Mouse (Mus musculus) heart, adult 9 months (tissue): ENCODE results near the gene Ccl11.

Experiments used
- DNase-seq, 2 experiments: peaks; one replicate each; pipeline ENCODE4 v3.0.0; 2022; ENCODE audit warnings: low spot score in 2 of 2

Ccl11 gene

DNA sequence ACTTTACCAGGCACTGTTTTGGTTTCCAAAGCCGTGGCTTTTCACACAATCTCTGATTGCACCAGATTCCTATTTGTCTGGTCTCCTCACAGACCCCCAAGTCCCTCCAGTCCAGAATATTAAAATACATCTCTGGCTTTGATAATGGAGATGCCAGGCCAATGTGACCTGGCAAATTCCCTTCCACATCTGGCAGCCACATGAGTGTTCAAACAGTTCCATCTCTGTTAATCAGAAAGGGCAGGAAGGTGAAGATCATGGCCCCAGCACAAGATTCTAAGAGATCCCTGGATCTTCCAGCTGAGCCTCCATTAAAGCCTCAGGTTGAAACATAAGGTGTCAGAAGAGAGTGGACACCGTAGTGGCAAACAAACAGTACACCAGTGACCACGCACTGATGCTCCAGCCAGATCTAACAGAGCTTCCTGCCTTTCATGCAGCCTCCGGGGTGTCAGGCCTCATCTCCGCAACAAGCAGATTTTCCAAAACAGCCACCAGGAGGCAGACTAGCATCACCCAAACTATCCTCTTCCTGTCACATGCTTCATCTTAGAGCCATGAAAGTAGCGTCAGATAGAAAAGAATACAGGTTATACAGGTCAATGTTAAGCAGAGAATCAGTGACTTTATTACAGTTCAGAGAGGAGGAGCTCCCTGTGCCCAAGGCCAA lies 9.7 kb upstream of the Ccl11 start:
- DNase-seq = peak; percentile 62 to 77

DNA sequence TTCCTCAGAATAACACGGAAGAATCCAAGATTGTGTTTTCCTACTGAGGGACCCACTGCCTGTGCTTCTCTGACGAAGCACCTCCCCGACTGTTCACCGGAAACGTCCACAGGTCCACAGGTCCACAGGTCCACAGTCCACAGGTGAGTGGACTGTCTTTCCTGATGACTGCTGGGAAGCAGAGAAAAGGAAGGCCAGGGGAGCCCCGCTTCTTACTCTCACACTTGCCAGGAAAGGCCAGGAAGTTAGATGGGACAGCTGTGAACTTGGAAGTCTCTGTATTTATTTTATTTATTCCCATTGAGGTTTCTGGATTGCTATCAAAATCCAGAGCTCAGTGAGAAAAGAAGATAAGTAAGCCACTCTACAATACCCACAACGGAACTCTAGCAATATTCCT lies 3.8 kb upstream of the Ccl11 start:
- DNase-seq = peak in 1 of 2 experiments; percentile 33

DNA sequence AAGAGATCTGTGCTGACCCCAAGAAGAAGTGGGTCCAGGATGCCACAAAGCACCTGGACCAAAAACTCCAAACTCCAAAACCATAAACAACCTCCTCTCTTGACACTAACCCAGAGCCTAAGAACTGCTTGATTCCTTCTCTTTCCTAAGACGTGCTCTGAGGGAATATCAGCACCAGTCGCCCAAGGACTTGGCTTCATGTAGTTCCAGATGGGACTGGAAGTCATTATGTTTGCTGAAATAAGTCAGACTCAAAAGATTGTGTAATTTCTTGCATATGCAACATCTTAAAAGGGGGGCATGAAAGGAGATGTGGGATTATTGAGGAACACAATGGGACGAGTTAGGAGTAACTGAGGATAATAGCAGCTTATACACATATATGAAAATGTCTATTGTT lies 4.6 kb downstream of the Ccl11 start:
- DNase-seq = peak; percentile 58 to 63

DNA sequence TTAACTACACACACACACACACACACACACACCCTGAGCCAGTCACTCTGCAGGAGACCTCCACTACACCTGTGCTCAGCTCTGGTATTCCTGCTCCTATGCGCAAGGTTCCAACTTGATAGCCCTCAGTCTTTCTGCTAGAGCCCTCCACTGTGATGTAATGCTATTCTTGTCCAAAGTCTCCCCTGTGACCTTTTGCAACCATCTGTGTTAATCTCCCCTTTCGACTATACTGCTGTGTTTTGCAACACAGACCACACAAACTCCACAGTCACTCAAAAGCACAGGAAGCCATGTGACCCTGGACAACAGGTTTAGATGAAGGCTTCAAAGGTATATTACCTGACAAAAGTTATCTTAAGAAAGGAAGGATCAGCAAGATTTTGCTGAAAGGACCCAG lies 5.8 kb downstream of the Ccl11 start:
- DNase-seq = no peak

DNA sequence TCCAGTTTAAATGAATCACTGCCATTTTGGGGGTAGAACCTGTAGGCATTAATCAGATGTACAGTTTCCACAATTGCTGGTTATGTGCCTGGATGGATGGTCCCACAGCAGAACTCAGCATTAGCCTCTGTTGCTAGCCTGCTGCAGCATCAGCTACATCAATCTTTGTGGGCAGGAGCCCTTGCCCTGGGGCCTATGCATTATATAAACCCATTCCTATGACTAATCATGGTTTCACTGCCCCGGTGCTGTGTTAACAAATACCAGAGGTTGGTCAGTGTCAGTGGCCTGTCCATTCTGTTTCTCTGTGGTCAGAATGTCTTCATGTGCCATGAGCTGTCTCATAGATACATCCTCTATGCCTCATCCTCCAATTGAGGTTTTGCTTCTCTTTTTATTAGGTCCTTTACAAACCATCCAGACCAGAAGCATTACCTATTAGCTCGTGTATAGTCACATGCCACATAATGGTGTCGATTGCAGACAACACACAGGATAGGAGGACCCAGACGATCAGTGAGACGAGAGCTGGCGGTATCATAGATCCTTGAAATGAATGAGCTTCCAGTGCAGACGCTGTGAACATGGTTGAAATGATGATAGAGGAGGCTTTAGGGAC lies 9.4 kb downstream of the Ccl11 start:
- no peak for DNase-seq

DNA sequence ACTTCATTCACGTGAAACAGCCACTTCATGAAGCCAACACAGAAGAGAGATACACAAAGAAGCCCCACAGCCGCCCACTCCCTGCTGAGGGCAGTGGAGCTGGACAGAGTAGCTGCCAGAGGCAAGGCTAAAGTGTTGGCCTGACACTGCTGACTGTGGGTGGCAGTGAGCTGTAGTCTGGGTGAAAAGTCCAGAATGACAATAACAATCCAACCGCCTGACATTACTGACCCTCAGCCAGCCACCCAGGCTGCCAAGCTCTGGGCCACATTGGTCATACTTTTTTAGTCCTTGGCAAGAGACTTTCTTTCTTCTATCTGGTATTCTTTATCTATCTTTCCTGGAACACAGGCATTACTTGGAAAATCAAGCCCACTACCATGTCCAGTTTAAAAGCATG lies 13.5 kb downstream of the Ccl11 start:
- no peak for DNase-seq

DNA sequence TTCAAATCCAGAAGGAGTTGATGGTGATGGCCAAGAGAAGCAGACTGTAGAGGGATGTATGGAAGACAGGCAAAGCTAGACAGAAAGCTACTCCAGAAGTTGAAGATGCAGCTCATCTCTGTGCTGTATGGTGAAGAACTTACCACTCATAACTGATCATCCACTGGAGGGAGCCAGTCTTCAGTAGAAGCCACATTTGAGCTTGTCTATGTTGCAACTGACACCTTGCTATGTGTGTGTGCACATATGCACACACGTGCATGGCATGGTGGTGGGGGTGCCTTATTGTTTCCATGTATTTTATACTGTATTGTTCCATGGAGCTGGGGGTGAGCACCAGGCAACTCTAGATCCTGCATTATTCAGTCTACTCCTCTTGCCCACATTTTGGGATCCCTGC lies 14.8 kb downstream of the Ccl11 start:
- DNase-seq = no peak

DNA sequence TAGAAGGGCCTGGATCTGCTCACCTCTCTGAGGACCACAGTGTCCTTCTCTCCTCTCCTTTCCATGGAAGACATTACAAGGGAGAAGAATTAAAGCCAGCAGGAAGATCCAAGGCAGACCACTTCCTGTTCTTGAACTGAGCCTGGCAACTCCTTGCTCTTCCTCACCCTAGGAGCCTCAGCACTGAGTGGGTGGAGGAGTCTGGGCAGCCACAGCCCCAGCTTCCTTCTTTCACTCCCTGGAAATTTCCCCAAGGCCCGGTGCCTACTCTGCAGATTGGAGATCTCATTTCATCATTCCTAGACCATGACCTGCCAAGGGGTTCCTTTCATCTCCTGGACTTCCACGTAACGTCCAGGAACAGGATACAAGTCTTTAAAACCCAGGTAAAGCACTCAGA lies 15.4 kb downstream of the Ccl11 start:
- DNase-seq = peak in 1 of 2 experiments; percentile 20

DNA sequence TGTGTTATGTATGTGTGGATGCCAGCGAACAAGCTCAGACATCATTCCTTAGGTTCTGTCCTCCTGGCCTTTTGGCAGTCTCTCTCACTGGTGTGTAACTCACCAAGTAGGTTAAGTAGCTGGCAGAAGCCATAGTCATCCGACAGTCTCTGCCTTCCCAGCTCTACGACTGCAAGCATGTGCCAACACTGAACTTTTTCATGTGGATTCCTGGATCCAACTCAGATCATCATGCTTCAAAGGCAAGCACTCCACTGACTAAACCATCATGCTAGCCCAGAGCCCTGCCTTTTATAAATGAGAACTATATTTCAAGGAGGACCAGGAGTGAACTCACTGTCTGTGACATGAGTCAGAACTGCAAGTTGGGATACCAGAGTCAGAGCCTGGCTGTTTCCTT lies 16.1 kb downstream of the Ccl11 start:
- DNase-seq = no peak

DNA sequence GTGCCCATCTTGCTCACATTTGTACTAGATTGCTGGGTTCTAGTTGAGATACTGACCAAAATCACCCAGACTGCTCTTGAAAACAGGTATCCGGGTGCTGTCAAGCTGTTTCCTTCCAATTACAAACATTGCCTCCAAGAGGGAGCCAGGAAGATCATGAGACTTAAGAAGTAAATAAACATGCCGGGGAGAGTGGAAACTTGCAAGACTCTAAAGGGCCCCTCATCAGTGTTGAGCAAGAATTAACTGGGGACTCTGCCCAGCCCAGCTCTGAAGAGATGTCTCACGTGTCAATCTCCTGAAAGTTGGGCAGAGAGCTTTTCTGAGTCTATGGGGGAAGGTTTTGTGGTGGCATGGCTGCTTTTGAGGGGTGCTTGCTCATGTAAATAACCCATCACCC lies 19.4 kb downstream of the Ccl11 start:
- DNase-seq = no peak

DNA sequence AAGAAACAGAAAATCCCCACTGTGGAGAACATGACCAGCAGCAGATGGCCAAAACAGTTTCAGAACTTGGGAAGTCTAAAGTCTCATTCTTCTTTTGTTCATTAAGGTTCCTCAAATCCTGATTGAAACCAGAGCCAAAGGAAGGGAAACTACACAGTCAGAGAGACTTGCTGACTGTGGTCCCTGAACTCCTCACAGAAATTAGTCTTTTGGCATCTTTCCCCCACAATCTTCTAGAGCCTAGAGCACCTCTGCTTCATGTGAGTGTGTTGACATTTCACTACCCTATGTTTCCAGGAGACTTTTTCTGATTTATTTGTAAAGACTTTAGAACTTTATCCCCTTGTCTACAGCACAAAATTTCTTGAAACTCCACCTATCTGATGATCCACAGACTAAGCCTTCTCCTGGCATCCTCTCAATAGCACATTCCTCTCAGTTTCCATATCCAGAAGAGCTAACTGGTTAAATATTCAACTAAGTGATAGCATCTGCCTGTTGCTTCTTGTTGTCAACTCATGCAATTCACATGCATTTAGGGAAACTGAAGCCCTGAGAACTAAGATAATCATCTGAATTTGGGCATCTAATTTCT lies 20.6 kb downstream of the Ccl11 start:
- no peak for DNase-seq

DNA sequence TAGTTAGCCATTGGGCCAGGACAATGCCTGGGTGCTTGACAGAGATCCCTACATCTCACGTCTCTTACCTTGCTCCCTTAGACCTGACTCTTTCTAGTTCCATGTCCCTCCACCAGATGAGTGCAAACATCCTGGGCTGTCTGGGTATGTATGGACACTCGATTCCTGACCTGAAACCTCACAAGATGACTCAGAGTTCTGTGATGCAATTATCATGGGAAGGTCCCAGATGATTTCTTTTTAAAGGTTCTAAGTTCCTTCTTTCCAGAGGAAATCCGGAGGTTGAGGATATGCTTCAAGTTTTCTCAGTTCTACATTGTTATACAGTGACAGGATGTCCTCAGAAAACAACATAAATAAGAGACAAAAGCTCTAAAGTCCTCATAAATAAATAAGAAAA lies 23.2 kb downstream of the Ccl11 start:
- DNase-seq = peak; percentile 38 to 46

DNA sequence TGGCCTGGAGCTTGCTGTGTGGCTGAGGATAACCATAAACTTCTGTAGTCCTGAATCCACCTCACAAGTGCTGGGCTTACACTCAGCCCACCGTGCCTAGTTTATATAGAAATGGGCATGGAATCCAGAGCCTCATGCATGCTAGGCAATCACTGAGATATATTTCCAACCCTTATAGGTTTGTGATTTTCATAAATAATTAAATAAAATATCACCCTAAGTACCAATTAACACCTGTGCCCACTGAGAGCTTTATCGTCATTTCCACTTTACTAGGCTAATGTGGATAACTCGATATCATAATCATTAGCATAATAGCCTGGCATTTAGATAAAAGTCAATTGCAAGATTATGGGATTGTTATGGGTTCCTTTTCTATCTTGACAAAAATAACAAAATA lies 26.7 kb downstream of the Ccl11 start:
- DNase-seq = no peak

DNA sequence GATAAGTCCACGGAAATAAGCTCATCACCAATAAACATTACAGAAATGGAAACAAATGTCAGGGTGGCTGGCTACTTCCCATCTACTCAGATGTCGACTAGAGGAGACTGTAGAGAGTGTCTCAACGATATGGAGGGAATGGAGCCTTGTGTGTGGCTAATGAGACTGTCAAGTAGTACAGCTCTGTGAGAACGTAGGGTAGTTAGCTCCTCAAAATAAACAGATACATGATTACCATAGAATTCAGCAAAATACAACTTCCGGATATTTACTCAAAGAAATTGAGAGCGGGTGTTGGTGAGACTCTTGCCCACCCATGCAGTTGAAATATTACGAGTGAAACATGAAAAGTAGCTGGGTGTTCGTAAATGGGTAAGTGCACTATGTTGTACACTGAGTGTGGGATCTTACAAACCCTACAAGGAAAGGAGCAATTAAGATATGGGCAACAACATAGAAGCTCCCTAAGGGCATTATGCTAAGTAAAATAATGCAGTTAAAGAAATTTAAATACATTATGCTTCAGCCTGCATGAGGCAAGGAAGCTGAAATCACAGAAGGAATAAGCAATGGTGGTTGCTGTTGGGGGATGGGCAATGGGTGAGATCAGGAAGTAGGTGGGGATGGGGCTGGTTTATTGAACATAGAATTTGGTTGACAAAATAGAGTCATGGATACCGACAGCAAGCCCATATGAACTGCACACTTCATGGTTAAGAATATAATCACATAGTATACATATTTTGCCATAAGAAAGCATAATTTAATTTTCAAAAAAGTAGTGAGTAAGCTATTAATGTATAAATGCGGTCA lies 42.1 kb downstream of the Ccl11 start:
- DNase-seq = no peak

DNA sequence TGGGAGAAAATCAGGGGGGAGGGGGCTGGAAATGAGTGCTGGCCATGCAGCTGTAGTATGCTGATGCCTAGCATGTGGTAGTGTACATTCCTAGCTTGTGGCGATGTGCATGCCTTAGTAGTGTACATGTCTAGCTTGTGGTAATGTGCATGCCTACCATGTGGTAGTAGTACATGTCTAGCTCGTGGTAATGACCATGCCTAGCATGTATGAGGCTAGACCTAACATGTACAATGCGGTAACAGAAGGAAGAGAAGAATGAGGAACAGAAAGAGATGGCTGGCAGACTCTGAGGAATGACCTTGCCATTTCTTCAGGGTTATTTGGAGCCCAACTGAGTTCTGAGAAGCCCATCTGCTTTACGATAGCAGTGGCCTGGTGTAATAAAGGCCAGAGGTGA lies 43.5 kb downstream of the Ccl11 start:
- DNase-seq = no peak

DNA sequence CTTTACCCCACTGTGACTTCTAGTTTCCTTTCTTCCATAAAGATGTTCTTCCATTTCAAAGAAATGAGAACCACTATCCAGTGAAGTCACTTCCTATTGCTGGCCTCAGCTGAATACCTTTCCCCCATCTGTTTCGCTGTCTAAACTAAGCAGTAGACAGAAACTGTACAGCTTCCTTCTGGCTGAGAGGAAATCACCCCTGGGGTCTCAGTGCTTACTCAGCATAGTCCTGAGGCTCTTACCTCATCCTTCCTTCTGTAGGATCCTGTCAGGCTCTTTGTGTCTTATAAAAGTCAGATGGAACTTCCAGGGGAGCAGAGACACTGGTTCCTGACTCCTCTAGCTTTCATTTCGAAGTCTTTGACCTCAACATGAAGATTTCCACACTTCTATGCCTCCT lies 43.9 kb downstream of the Ccl11 start, which contains the start of gene Ccl12:
Gene Ccl12, plus strand, starts transcription at position 317 of the 400 bp plus-strand sequence.
- DNase-seq = peak in 1 of 2 experiments; percentile 42

DNA sequence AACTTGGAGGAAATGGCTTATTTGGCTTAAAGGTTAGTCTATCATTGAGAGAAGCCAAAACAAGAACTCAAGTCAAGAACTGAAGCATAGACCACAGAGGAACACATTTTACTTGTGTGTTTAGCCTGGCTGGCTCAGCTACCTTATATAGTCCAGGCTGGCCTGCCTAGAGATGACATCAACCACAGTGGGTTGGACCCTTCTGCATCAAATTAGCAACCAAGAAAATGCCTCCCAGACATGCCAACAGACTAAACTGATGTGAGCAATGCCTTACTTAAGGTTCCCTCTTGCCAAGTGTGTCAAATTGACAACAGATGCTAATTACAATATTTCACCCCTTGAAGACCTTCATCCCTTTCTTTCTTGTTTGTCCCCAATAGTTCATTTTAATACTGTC lies 52.0 kb downstream of the Ccl11 start:
- no peak for DNase-seq

DNA sequence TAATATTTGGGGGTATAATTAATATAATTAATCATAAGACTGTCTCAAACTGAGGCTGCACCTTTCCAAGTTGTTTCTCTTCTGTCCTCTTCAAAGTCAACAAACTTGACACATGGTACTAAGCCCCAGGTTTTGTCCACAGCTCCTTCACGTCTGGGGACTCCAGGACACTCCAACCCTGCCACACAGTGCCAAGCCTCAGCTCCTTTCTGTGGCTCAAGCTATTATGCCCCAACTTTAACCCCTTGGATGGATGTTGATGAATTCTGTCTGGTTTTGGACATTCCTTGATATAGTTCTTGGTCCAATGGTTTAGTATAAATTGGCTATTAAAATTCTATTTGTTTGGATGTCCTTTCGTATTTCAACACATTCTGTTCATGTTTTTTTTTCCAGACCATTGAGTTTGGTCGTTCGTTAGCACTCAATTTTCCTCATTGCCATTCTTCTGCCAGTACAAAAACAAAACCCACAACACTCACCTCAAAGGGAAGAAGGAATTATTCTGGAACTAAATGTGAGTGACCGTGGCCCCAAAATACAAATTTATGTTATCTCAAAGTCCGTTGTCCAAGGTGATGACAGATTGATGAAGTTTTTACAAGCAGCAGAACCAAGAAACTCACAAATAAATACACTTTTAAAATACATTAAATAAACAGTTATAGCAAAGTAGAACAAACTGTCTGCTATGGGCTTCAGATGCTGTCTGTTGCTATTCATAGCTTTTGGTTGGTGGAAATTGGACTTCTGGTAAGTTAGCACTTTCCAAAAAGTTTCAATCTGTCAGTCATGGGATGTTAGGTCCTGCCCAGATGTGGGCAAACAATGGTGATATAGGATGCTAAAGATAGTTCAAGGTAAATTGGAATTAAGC lies 53.0 kb downstream of the Ccl11 start:
- DNase-seq = no peak
